In the genomic region with DNA sequence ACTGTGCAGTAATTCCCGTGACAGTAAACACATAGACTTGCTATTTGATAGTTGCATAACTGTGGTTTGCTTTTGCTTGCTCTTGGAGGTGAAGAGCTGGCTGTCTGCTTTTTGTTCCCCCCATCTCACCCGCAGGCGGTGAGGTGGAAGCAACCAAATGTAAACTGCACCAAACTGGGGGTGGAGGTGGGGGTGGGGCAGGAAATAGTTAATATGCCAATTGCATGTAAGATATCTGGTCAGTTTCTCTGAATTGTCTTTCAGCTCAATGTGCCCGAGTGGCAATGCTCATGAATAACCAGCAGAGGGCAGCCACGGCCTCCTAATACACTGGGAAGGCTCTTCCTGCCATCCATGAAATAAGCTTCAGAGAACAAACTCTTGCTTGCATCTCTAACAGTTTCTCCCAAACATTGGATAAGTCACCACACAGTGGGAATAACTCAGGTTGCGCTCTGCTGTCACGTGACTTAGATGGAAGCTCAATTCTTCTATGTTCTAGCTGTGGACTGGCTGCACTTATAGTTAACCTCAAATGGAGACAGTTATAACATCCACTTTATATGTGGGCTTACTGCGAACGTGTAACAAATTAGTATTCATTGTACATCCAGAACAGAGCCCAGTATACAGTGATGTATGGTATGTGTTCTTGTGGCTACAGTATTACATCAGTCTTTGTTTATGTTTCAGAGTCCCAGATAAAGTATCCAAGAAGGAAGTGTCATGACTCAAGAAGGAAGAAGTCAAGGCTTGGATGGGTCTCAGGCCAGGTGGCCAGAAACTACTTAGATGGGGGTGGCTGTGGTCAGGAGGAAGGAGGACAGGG, we compare ENCODE assay signal across 8 mouse cellular contexts.
DNase-seq lines count a peak whose midpoint lies in the region; ATAC-seq and TF ChIP-seq lines count a peak whose summit lies in the region.

No protein-coding gene starts in this region.

- H3K27me3 ChIP-seq in kidney, adult 2 months (replicated peaks; ENCODE audit: control insufficient read depth, insufficient read depth, low read length), result no peaks in the 10 kb centered on the region
- peaks cover 15% of the 10 kb centered on the region for H3K27me3 ChIP-seq in limb, embryonic 10.5 days (ENCODE audit: low read depth, poor library complexity, severe bottlenecking)
- no peaks in the 10 kb centered on the region for H3K27me3 ChIP-seq in neural tube, embryonic 11.5 days (ENCODE audit: control insufficient read depth, insufficient read depth, low read length)

- ATAC-seq in neural tube, embryonic 11.5 days (ENCODE audit: insufficient read depth, low FRiP score, low TSS enrichment), result peak; percentile 38; the same call in 1 of the 2 replicates

- H3K36me3 ChIP-seq in kidney, adult 2 months (ENCODE audit: control insufficient read depth, insufficient read depth, low read length), result no peaks in the 10 kb centered on the region
- no peaks in the 10 kb centered on the region for H3K36me3 ChIP-seq in limb, embryonic 10.5 days
- H3K36me3 ChIP-seq in neural tube, embryonic 11.5 days (ENCODE audit: control insufficient read depth, insufficient read depth, low read length), result no peaks in the 10 kb centered on the region

- H3K4me3 ChIP-seq in kidney, adult 2 months (ENCODE audit: insufficient read depth, low read depth, low read length), result no peak overlapping the region
- H3K4me3 ChIP-seq in limb, embryonic 10.5 days, result no peak overlapping the region
- H3K4me3 ChIP-seq in neural tube, embryonic 11.5 days (ENCODE audit: low read depth, low read length), result no peak overlapping the region

- H3K9me3 ChIP-seq in limb, embryonic 10.5 days (replicated peaks), result no peaks in the 10 kb centered on the region
- H3K9me3 ChIP-seq in neural tube, embryonic 11.5 days (ENCODE audit: control insufficient read depth, low read length), result no peaks in the 10 kb centered on the region

- peak; percentile 1 for DNase-seq in spleen, adult 12 weeks (ENCODE audit: low spot score)
- no peak for DNase-seq in spleen, postnatal 36 days (ENCODE audit: low spot score in 2 of 2)
- peak; percentile 61 to 76 for DNase-seq in cerebellum, postnatal 4 days (ENCODE audit: low spot score in 2 of 2)
- peak; percentile 14 to 27 for DNase-seq in gastrocnemius, adult 8-10 months (ENCODE audit: low spot score in 2 of 2)
- DNase-seq in kidney, adult 2 months, result peak; percentile 52
- peak; percentile 80 for DNase-seq in limb, embryonic 10.5 days (ENCODE audit: low spot score)
- peak; percentile 67 for DNase-seq in neural tube, embryonic 11.5 days (ENCODE audit: low spot score)
- DNase-seq in testis, postnatal 14 days (ENCODE audit: low spot score), result peak; percentile 18

- no peak overlapping the region for H3K27ac ChIP-seq in kidney, adult 2 months (ENCODE audit: insufficient read depth, low read depth, low read length)
- H3K27ac ChIP-seq in limb, embryonic 10.5 days, result no peak overlapping the region
- H3K27ac ChIP-seq in neural tube, embryonic 11.5 days (ENCODE audit: low read depth, low read length), result no peak overlapping the region

- 23% methylated on average over 9 of the region's 9 CpGs for WGBS in kidney, adult 2 months
- 36% methylated on average over 9 of the region's 9 CpGs for WGBS in limb, embryonic 10.5 days
- 34% methylated on average over 9 of the region's 9 CpGs for WGBS in neural tube, embryonic 11.5 days

- H3K4me1 ChIP-seq in kidney, adult 2 months (ENCODE audit: control insufficient read depth, insufficient read depth, low read length), result no peaks in the 10 kb centered on the region
- peaks cover 13% of the 10 kb centered on the region for H3K4me1 ChIP-seq in limb, embryonic 10.5 days
- no peaks in the 10 kb centered on the region for H3K4me1 ChIP-seq in neural tube, embryonic 11.5 days (ENCODE audit: control insufficient read depth, insufficient read depth, low read length)

- H3K4me2 ChIP-seq in neural tube, embryonic 11.5 days (ENCODE audit: low read depth), result no peak overlapping the region

- H3K9ac ChIP-seq in neural tube, embryonic 11.5 days (ENCODE audit: low read length), result no peak overlapping the region

- no peak for TF ChIP-seq POLR2A in kidney, adult 2 months (IDR thresholded peaks at IDR 0.05; ENCODE audit: low read depth, low read length)

- TF ChIP-seq CTCF in kidney, adult 2 months (conservative IDR thresholded peaks at IDR 0.05; ENCODE audit: insufficient read depth, insufficient read length, low read depth, low read length), result peak; percentile 88

Comparison
In these comparisons a context has a peak if more than half of its experiments do, and no peak if none do; other contexts are left out.
1. DNase-seq: peak in spleen, adult 12 weeks (single experiment), cerebellum, postnatal 4 days (2 of 2), gastrocnemius, adult 8-10 months (2 of 2), kidney, adult 2 months (single experiment), limb, embryonic 10.5 days (single experiment), neural tube, embryonic 11.5 days (single experiment) and testis, postnatal 14 days (single experiment); none in spleen, postnatal 36 days (0 of 2).